Mouse (Mus musculus) heart, adult 2 months (tissue): ENCODE data around the gene Ipo11. TPM values are rescaled to one million over a fixed set of nuclear protein-coding genes. Genes with fewer than 3 reads are reported as not detected.

ENCODE experiments used
- DNase-seq, 2 experiments: peaks; one replicate each; pipeline ENCODE4 v3.0.0; 2021
- H3K27ac ChIP-seq: fragments of 200-600 bp; 2 replicates; pipeline ENCODE4 v1.8.1; 2022
- H3K27me3 ChIP-seq: fragments of 200-500 bp; 2 replicates; pipeline ENCODE4 v1.6.1; 2012; ENCODE audit warnings: mild to moderate bottlenecking, low read length, inconsistent platforms, mixed read lengths; ENCODE audit not compliant: control insufficient read depth, insufficient read depth
- H3K36me3 ChIP-seq: fragments of 200-500 bp; 2 replicates; pipeline ENCODE4 v1.6.1; 2012; ENCODE audit warnings: low read length, inconsistent platforms; ENCODE audit not compliant: control insufficient read depth, insufficient read depth
- H3K4me1 ChIP-seq: fragments of 200-500 bp; 2 replicates; pipeline ENCODE4 v1.6.1; 2011; ENCODE audit warnings: low read length; ENCODE audit not compliant: control insufficient read depth, insufficient read depth
- H3K4me3 ChIP-seq: fragments of 200-600 bp; 2 replicates; pipeline ENCODE4 v1.8.1; 2022
- H3K79me2 ChIP-seq: fragments of 200-500 bp; replicated peaks from 2 replicates; pipeline ENCODE4 v1.6.1; 2012; ENCODE audit warnings: mild to moderate bottlenecking, inconsistent platforms, low read length, moderate library complexity, mixed read lengths; ENCODE audit not compliant: control insufficient read depth, insufficient read depth
- H3K9ac ChIP-seq: fragments of 200-500 bp; 2 replicates; pipeline ENCODE4 v1.6.1; 2012; ENCODE audit warnings: low read depth, mild to moderate bottlenecking, control low read depth, inconsistent platforms, low read length, mixed read lengths
- CTCF ChIP-seq: fragments of 200-600 bp; IDR thresholded peaks from 2 replicates; pipeline ENCODE4 v1.8.1; 2022; ENCODE audit warnings: antibody characterized with exemption, mild to moderate bottlenecking, moderate library complexity
- EP300 ChIP-seq: fragments of 200-500 bp; IDR thresholded peaks from 2 replicates; pipeline ENCODE4 v1.6.1; 2011; ENCODE audit warnings: low read depth, low read length, control low read depth; ENCODE audit not compliant: insufficient read depth
- POLR2A ChIP-seq: fragments of 200-500 bp; IDR thresholded peaks from 2 replicates; pipeline ENCODE4 v1.6.1; 2011; ENCODE audit warnings: mild to moderate bottlenecking, low read depth, low read length, control low read depth; ENCODE audit not compliant: insufficient read depth
- WGBS: fragments of 180-500 bp; shearing (Covaris S2); methylation state at CpG from one replicate; pipeline ENCODE4 v1.1.7; 2018; 5-methylcytosine and 5-hydroxymethylcytosine counted together
- intact Hi-C: fragments of 180-260 bp; cut with DNase I; formaldehyde crosslinking; loops from one replicate; pipeline ENCODE4 v1.15.1; 2025
- polyA plus RNA-seq: library from polyadenylated mRNA; depleted of rRNA; stranded (reverse); fragments of >200 nt; gene quantifications from 2 replicates; pipeline ENCODE4 v1.2.3, GENCODE M21; 2012
- total RNA-seq, 2 experiments: library from RNA; stranded (reverse); gene quantifications; 2 replicates each; pipeline ENCODE4 v1.2.3; 2021

Gene Ipo11
- total and polyA plus RNA-seq, 3 experiments, result 15.7 to 27.3 (median 21.3) TPM

DNA sequence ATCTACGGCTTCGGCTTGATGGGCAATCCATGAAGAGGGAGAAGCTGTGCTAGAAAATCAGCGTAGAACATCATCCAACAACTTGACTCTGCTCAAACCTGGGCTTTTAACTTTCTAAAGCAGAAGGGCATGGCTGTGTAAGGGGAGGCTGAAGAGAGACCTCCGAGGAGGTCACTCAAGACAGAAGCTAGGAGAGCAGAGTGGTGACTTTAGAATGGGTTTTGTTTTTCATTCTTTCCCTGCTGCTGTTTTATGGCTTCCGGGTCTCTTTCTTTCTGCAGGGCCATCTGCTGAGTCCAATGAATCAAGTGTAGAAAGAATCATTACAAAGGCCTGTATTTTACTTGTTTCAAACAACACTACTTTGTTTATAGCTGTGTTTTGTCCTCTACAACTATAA lies 119.7 kb downstream of the Ipo11 start:
- no peaks in the 10 kb centered on the region for H3K27me3 ChIP-seq
- H3K27ac ChIP-seq, result no peak overlapping the region; the same call in 1 of the 2 replicates
- H3K4me3 ChIP-seq, result no peak overlapping the region
- TF ChIP-seq EP300 (no peak), POLR2A (no peak), CTCF (no peak)
- intact Hi-C loops, result no loop called here
- no peaks in the 10 kb centered on the region for H3K79me2 ChIP-seq
- H3K9ac ChIP-seq, result no peak overlapping the region
- H3K4me1 ChIP-seq, result peaks cover 3% of the 10 kb centered on the region
- no peak for DNase-seq
- no peaks in the 10 kb centered on the region; the same call in 1 of the 2 replicates for H3K36me3 ChIP-seq
- WGBS, result 84% methylated on average over 5 of the region's 5 CpGs

- 85% methylated on average over 4 of the region's 4 CpGs for WGBS
- no peak for DNase-seq
- TF ChIP-seq EP300, result no peak
- TF ChIP-seq CTCF, result no peak
- no peak for TF ChIP-seq POLR2A
- no peak overlapping the region for H3K9ac ChIP-seq
- no peaks in the 10 kb centered on the region for H3K27me3 ChIP-seq
- intact Hi-C loops, result no loop called here
- H3K4me3 ChIP-seq, result no peak overlapping the region
- no peaks in the 10 kb centered on the region for H3K36me3 ChIP-seq
- no peak overlapping the region for H3K27ac ChIP-seq
- H3K4me1 ChIP-seq, result peaks cover 3% of the 10 kb centered on the region
- no peaks in the 10 kb centered on the region for H3K79me2 ChIP-seq
Measured at GRCm38 (mm10) chr13:106813519-106813918, 123.2 kb downstream of the Ipo11 start.

GRCm38 (mm10) chr13:106813087-106813486 lies 123.7 kb downstream of the Ipo11 start:
- WGBS, result 87% methylated on average over 9 of the region's 9 CpGs
- H3K4me1 ChIP-seq, result peaks cover 3% of the 10 kb centered on the region
- no peaks in the 10 kb centered on the region for H3K36me3 ChIP-seq
- H3K4me3 ChIP-seq, result no peak overlapping the region
- TF ChIP-seq POLR2A (no peak), CTCF (no peak), EP300 (no peak)
- no peak overlapping the region for H3K27ac ChIP-seq
- no peak overlapping the region for H3K9ac ChIP-seq
- intact Hi-C loops, result no loop called here
- peak in 1 of 2 experiments; percentile 40 for DNase-seq
- H3K27me3 ChIP-seq, result no peaks in the 10 kb centered on the region
- no peaks in the 10 kb centered on the region for H3K79me2 ChIP-seq

- TF ChIP-seq EP300 (no peak), CTCF (no peak), POLR2A (no peak)
- no peak overlapping the region for H3K4me3 ChIP-seq
- intact Hi-C loops, result no loop called here
- no peaks in the 10 kb centered on the region for H3K79me2 ChIP-seq
- H3K4me1 ChIP-seq, result no peaks in the 10 kb centered on the region
- H3K27me3 ChIP-seq, result no peaks in the 10 kb centered on the region
- no peak for DNase-seq
- no peaks in the 10 kb centered on the region for H3K36me3 ChIP-seq
- WGBS, result over 99% methylated on average over 7 of the region's 7 CpGs
- H3K9ac ChIP-seq, result no peak overlapping the region
- H3K27ac ChIP-seq, result no peak overlapping the region
Measured at GRCm38 (mm10) chr13:106810156-106810555, 126.6 kb downstream of the Ipo11 start.

GRCm38 (mm10) chr13:106808821-106809220 lies 127.9 kb downstream of the Ipo11 start:
- Histone ChIP-seq H3K27me3 (no peaks in the 10 kb centered on the region), H3K27ac (no peak overlapping the region), H3K4me3 (no peak overlapping the region), H3K36me3 (no peaks in the 10 kb centered on the region), H3K79me2 (no peaks in the 10 kb centered on the region), H3K9ac (no peak overlapping the region), H3K4me1 (no peaks in the 10 kb centered on the region)
- no peak for DNase-seq
- WGBS, result 81% methylated on average over 6 of the region's 6 CpGs
- intact Hi-C loops, result no loop called here
- TF ChIP-seq CTCF (no peak), EP300 (no peak), POLR2A (no peak)

DNA sequence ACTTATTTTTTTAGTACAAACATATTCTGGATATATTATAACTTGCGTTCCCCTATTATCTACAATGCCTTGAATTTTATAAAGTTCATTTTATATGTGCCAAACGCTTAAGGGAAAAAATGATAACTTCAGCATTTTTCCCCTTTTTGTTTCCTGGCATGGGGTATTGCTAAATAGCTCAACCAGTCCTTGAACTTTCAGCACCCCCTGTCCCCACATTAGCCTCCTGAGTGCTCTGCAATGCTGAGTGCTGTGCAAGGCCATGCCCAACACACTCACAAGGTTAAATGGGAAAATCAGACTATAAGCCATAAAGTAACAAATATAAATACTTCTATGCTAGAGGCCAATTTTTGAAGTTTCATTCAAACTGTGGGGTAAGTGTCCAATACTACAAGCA lies 128.4 kb downstream of the Ipo11 start:
- Histone ChIP-seq H3K27ac (no peak overlapping the region), H3K4me1 (no peaks in the 10 kb centered on the region), H3K4me3 (no peak overlapping the region), H3K27me3 (no peaks in the 10 kb centered on the region), H3K79me2 (no peaks in the 10 kb centered on the region), H3K9ac (no peak overlapping the region), H3K36me3 (no peaks in the 10 kb centered on the region)
- 97% methylated on average over 2 of the region's 2 CpGs for WGBS
- intact Hi-C loops, result no loop called here
- TF ChIP-seq CTCF (no peak), EP300 (no peak), POLR2A (no peak)
- DNase-seq, result no peak

GRCm38 (mm10) chr13:106807303-106807702 lies 129.5 kb downstream of the Ipo11 start:
- TF ChIP-seq EP300, result no peak
- Histone ChIP-seq H3K4me3 (no peak overlapping the region), H3K9ac (no peak overlapping the region), H3K27me3 (no peaks in the 10 kb centered on the region), H3K4me1 (no peaks in the 10 kb centered on the region), H3K79me2 (no peaks in the 10 kb centered on the region), H3K27ac (no peak overlapping the region), H3K36me3 (no peaks in the 10 kb centered on the region)
- no peak for DNase-seq
- 86% methylated on average over 5 of the region's 5 CpGs for WGBS
- intact Hi-C loops, result no loop called here
